Mouse (Mus musculus) embryonic facial prominence, embryonic 11.5 days (tissue): ENCODE data around the gene Usp53. TPM values are rescaled to one million over a fixed set of nuclear protein-coding genes. Genes with fewer than 3 reads are reported as not detected.
A peak's percentile ranks its signal among the peaks of the same experiment; 100 is the strongest.
"Not testable (repeated sequence)": the region's sequence is repeated elsewhere in the genome, so short reads cannot be mapped to it uniquely, and the experiment has no call there.

Experiments
- ATAC-seq: fragments of 200-750 bp; cut with Nextera tagmentation; replicated peaks from 2 replicates; pipeline ENCODE4 v1.8.0; 2017; ENCODE audit warnings: low read depth; ENCODE audit not compliant: insufficient number of reproducible peaks, low FRiP score, low TSS enrichment
- DNase-seq: peaks from one replicate; pipeline ENCODE4 v3.0.0-alpha.2; 2015; ENCODE audit warnings: low spot score
- H3K27ac ChIP-seq: fragments of 300-500 bp; sonication (generic); replicated peaks from 2 replicates; pipeline ENCODE4 v1.5.1; 2014; ENCODE audit warnings: mild to moderate bottlenecking, low read depth, low read length, control low read depth
- H3K27me3 ChIP-seq: fragments of 300-500 bp; sonication (generic); 2 replicates; pipeline ENCODE4 v1.6.1; 2014; ENCODE audit warnings: mild to moderate bottlenecking, low read length, moderate library complexity, mixed read lengths; ENCODE audit not compliant: control insufficient read depth, insufficient read depth
- H3K36me3 ChIP-seq: fragments of 300-500 bp; sonication (generic); replicated peaks from 2 replicates; pipeline ENCODE4 v1.6.1; 2014; ENCODE audit warnings: low read depth, mild to moderate bottlenecking, low read length, moderate library complexity, mixed read lengths; ENCODE audit not compliant: control insufficient read depth, insufficient read depth
- H3K4me1 ChIP-seq: fragments of 300-500 bp; sonication (generic); 2 replicates; pipeline ENCODE4 v1.6.1; 2014; ENCODE audit warnings: low read length, mixed read lengths; ENCODE audit not compliant: control insufficient read depth, insufficient read depth
- H3K4me2 ChIP-seq: fragments of 300-500 bp; sonication (generic); 2 replicates; pipeline ENCODE4 v1.6.1; 2014; ENCODE audit warnings: low read depth, mild to moderate bottlenecking, control low read depth, low read length, moderate library complexity
- H3K4me3 ChIP-seq: fragments of 300-500 bp; sonication (generic); 2 replicates; pipeline ENCODE4 v1.5.1; 2014; ENCODE audit warnings: low read depth, low read length, control low read depth
- H3K9ac ChIP-seq: fragments of 300-500 bp; sonication (generic); replicated peaks from 2 replicates; pipeline ENCODE4 v1.6.1; 2014; ENCODE audit warnings: mild to moderate bottlenecking, control low read depth, low read length
- H3K9me3 ChIP-seq: fragments of 300-500 bp; sonication (generic); replicated peaks from 2 replicates; pipeline ENCODE4 v1.6.1; 2016; ENCODE audit warnings: mild to moderate bottlenecking, low read length, inconsistent platforms, mixed read lengths; ENCODE audit not compliant: control insufficient read depth
- WGBS: fragments of 180-500 bp; shearing (Covaris S2); extraction: QIAGEN DNeasy Blood & Tissue Kit; methylation state at CpG from one replicate; pipeline ENCODE4 v1.1.7; 2014; 5-methylcytosine and 5-hydroxymethylcytosine counted together
- polyA plus RNA-seq: library from polyadenylated mRNA; unstranded; fragments of >200 nt; fragmentation: Nextera tagmentation; extraction: Ambion mirVana; gene quantifications from 2 replicates; pipeline ENCODE4 v1.2.1, GENCODE M21; 2014

Gene Usp53
- polyA plus RNA-seq, 1 experiment from 2014 or later: 4.8 TPM

DNA sequence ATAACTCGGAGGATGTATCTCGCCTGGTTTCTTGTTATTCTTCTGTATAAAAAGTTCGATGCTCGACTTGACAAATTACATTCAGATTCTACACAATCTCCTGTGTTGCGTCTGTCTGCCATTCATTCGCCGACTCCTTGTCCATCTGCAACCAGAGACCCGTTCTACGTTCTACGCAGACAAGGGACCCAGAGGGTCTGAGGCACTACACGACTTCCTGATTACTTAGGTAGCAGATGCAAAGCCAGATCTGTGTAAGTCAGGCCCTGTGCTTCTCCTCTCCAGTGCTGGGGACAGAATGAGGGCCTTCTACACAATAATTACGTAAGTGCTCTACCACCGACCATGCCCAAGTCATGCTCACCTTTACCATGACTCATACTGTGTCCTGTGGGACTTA is 47.1 kb downstream of the Usp53 start:
- not testable (repeated sequence) for H3K36me3 ChIP-seq, H3K27me3 ChIP-seq, H3K27ac ChIP-seq, ATAC-seq, H3K9me3 ChIP-seq, H3K4me3 ChIP-seq, H3K4me1 ChIP-seq, DNase-seq, H3K4me2 ChIP-seq, H3K9ac ChIP-seq
- 78% methylated on average over 13 of the region's 13 CpGs for WGBS

GRCm38 (mm10) chr3:122932466-122932865 is 51.8 kb downstream of the Usp53 start:
- 81% methylated on average over 1 of the region's 1 CpGs for WGBS
- H3K36me3 ChIP-seq: no peaks in the 10 kb centered on the region
- no peaks in the 10 kb centered on the region for H3K4me1 ChIP-seq
- no peak overlapping the region for H3K4me2 ChIP-seq
- DNase-seq (no peak), ATAC-seq (no peak)
- no peaks in the 10 kb centered on the region for H3K27me3 ChIP-seq
- H3K9me3 ChIP-seq: no peaks in the 10 kb centered on the region
- H3K9ac ChIP-seq: no peak overlapping the region
- H3K4me3 ChIP-seq: no peak overlapping the region
- no peak overlapping the region for H3K27ac ChIP-seq

GRCm38 (mm10) chr3:122929723-122930122 is 54.6 kb downstream of the Usp53 start:
- no peak overlapping the region for H3K4me3 ChIP-seq
- 92% methylated on average over 6 of the region's 6 CpGs for WGBS
- H3K27ac ChIP-seq: no peak overlapping the region
- H3K9ac ChIP-seq: no peak overlapping the region
- H3K4me1 ChIP-seq: no peaks in the 10 kb centered on the region
- no peaks in the 10 kb centered on the region for H3K27me3 ChIP-seq
- ATAC-seq: no peak
- H3K9me3 ChIP-seq: no peaks in the 10 kb centered on the region
- no peak for DNase-seq
- H3K4me2 ChIP-seq: no peak overlapping the region
- H3K36me3 ChIP-seq: no peaks in the 10 kb centered on the region

GRCm38 (mm10) chr3:122924009-122924914 is 60.0 kb downstream of the Usp53 start, which contains the start of gene 1810037I17Rik:
Gene 1810037I17Rik (plus strand): TSS chr3:122924203.
- Histone ChIP-seq H3K4me3 (peak within 1 kb of the TSS; percentile 53), H3K9ac (peak within 1 kb of the TSS; percentile 53), H3K9me3 (no peaks in the 10 kb centered on the region), H3K27ac (0 out of 2 replicates have a peak within 1 kb of the TSS, but pooled peaks have one; percentile 28), H3K36me3 (no peaks in the 10 kb centered on the region), H3K27me3 (no peaks in the 10 kb centered on the region), H3K4me2 (peak within 1 kb of the TSS; percentile 56), H3K4me1 (no peaks in the 10 kb centered on the region)
- ATAC-seq: peak; percentile 97
- DNase-seq: peak; percentile 97
- WGBS: under 1% methylated on average over 66 of the region's 68 CpGs

GRCm38 (mm10) chr3:122923147-122923546 is 61.2 kb downstream of the Usp53 start:
- H3K27me3 ChIP-seq: no peaks in the 10 kb centered on the region
- H3K4me3 ChIP-seq: no peak overlapping the region
- H3K4me2 ChIP-seq: no peak overlapping the region
- H3K4me1 ChIP-seq: no peaks in the 10 kb centered on the region
- DNase-seq (no peak), ATAC-seq (no peak)
- 71% methylated on average over 7 of the region's 7 CpGs for WGBS
- H3K36me3 ChIP-seq: no peaks in the 10 kb centered on the region
- no peaks in the 10 kb centered on the region for H3K9me3 ChIP-seq
- no peak overlapping the region for H3K27ac ChIP-seq
- no peak overlapping the region for H3K9ac ChIP-seq

GRCm38 (mm10) chr3:122921676-122922527 is 62.4 kb downstream of the Usp53 start:
- Histone ChIP-seq H3K4me2 (no peak overlapping the region), H3K4me3 (no peak overlapping the region), H3K4me1 (no peaks in the 10 kb centered on the region), H3K27me3 (no peaks in the 10 kb centered on the region), H3K36me3 (no peaks in the 10 kb centered on the region), H3K27ac (no peak overlapping the region), H3K9me3 (no peaks in the 10 kb centered on the region), H3K9ac (no peak overlapping the region)
- no peak for DNase-seq
- no peak for ATAC-seq
- 79% methylated on average over 8 of the region's 8 CpGs for WGBS

GRCm38 (mm10) chr3:122920572-122921435 is 63.5 kb downstream of the Usp53 start:
- Histone ChIP-seq H3K27me3 (no peaks in the 10 kb centered on the region), H3K4me1 (no peaks in the 10 kb centered on the region), H3K4me3 (no peak overlapping the region), H3K36me3 (no peaks in the 10 kb centered on the region), H3K9ac (no peak overlapping the region), H3K9me3 (no peaks in the 10 kb centered on the region), H3K27ac (no peak overlapping the region), H3K4me2 (no peak overlapping the region)
- DNase-seq (no peak), ATAC-seq (no peak)
- WGBS: 66% methylated on average over 8 of the region's 8 CpGs
